Mouse (Mus musculus): ENCODE measurements around the gene Srek1ip1.
A peak's percentile ranks its signal among the peaks of the same experiment; 100 is the strongest.

The Srek1ip1 gene

GRCm38 (mm10) chr13:104792184-104792583 is at the start of gene Srek1ip1:
Srek1ip1 (plus strand) TSS chr13:104792484.
- DNase-seq (ENCODE audit: low spot score in 2 of 2): no peak

DNA sequence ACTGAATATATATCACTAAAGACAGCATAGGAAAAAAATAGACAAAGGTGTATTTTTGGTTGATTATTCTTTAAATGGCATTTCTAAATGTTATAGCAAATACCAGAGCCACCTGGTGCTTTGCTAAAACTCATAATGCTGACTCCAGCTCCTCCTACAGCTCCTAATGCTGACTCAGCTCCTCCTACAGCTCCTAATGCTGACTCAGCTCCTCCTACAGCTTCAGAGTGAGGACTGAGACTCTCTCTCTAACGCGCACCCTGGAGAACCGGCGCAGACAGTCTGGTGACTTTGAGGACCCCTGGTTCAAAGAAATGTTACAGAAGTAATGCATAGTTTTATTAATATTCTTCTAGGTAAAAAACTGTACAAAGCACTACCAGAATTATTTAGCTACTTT is 49.4 kb upstream of the Srek1ip1 start:
- no peak for DNase-seq (ENCODE audit: low spot score in 2 of 2)

DNA sequence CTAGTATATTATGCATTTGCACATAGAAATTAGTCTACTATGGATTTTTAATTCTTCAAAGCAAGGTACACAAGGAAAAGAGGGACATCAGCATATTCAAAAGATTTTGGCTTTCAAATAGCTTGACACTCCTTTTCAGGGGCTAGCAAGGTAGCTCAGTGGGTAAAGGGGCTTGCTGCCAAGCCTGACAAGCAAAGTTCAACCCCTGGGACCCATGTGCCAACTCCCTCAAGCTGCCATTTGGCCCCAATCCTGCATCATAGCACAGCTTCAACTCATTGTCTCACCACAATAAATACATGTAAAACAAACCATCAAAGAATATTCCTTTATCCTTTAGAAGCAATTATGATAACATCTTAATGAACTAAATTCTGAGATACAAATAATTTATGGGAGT is 45.3 kb upstream of the Srek1ip1 start:
- DNase-seq (ENCODE audit: low spot score in 2 of 2): no peak

DNA sequence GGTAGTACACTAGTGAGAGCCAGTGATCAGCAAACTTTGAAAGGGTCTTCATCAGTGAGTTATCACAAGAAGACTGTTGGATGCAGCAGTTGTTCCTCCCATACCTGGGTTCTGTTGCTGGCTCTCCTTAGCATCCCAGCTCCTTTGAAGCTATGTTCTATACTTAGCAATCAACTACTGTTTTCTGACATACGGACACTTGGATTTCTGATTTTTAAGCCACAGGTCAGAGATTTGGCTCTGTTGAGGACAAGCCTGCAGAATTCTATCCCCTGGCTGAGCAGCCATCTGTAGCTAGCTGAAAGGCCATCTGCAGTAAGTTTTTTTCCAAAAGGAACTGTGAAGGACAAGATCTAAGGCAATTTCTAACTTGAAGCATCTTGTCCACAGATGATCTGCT is 32.9 kb upstream of the Srek1ip1 start:
- no peak for DNase-seq (ENCODE audit: low spot score in 2 of 2)

- DNase-seq (ENCODE audit: low spot score in 2 of 2): no peak
Observed at GRCm38 (mm10) chr13:104762401-104762800, 29.9 kb upstream of the Srek1ip1 start.

GRCm38 (mm10) chr13:104763193-104763592 is 29.1 kb upstream of the Srek1ip1 start:
- no peak for DNase-seq (ENCODE audit: low spot score in 2 of 2)

DNA sequence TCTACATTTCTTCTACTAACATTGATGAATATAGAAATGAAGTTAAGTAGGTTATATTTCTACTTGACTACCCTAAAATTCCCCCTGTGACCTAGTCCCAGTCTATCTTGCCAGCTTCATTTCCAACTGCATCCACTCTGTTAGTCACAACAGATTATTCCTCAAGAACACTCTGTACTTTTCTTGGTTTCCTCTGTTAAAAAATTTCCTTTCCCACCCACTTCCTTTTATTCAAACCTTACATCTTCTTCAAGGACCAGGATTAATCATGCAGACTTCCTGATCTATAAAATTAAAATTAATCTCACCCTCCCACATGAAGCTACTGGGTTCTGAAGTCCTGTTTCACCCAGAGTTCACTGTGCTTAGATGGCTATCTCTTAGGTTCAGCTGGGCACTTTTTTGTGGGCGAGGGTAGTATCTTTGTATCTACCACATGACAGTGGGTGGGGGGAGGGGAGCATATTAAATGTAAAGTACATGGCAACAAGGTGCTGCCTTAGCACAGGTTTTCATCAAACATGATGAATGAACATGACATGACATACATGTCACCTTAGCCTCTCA is 13.1 kb upstream of the Srek1ip1 start:
- DNase-seq (ENCODE audit: low spot score in 2 of 2): no peak

DNA sequence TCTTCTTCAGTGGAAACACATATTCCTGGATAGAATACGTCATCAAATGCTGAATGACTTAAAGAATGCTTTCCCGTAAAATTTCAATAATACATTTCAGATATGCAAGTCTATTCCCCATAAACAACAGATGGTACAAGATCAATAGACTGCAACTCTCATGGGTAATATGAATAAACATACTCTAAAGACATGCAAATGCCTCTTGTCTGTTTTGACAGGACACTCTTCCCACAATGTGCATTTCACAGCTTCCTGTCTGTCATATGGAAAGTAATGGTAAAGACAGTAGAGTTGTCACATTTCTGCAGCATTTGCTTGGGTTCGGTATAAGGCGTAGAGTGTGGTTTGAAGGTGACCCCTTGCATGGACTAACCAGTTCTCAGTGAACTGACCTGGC is 5.0 kb upstream of the Srek1ip1 start:
- no peak for DNase-seq (ENCODE audit: low spot score in 2 of 2)

DNA sequence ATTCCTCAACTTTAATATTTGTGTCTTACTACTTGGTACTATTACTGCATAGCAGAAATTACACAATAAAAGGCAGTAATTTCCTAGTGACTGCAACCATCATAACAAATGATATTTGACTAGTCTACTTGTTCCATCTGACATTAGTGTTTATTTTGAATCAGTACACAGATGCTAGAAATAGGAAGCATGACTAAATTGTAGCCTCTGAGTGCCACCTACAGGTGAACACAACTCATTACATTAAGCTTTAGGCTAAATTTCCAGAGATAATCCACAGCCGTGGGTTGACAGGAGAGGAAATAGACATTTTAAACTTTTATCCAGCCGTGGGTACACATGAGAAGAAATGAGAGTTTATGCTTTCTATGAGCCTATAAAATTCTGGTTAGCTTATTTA is 2.6 kb upstream of the Srek1ip1 start:
- peak in 1 of 2 experiments; percentile 48 for DNase-seq (ENCODE audit: low spot score in 2 of 2)

GRCm38 (mm10) chr13:104794421-104794820 is 2.1 kb downstream of the Srek1ip1 start:
- no peak for DNase-seq (ENCODE audit: low spot score in 2 of 2)

GRCm38 (mm10) chr13:104799067-104799466 is 6.8 kb downstream of the Srek1ip1 start:
- no peak for DNase-seq (ENCODE audit: low spot score in 2 of 2)

DNA sequence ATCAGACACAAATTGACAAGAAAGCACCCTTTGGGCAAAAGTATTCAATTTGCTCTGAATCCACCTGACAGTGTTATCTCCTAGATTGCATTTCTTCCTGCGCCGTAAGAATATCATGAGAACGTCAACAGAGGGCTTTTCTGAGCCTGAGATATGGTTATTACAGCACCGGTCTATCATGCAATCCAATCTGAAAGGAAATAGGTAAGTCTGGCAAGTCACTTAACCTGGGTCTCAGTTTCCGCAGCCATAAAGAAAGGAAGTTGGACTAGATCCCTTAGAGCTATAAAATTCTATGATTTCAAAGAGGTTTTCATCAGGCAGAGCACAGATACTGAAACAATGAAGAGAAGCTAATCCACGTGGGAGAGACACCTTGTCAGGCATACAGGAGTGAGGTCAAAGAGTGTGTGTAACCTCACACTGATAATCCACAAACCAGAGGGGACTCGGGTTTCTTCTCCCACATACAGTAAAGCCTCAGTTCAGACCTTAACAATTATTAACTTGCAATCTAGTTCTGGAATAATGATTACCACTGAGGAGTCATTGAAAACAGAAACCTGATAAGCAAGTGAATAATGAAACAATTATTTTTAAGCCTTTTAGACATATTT is 7.4 kb downstream of the Srek1ip1 start:
- DNase-seq (ENCODE audit: low spot score in 2 of 2): no peak

- no peak for DNase-seq (ENCODE audit: low spot score in 2 of 2)
Observed at GRCm38 (mm10) chr13:104805681-104806080, 13.4 kb downstream of the Srek1ip1 start.

GRCm38 (mm10) chr13:104816270-104816634 is 24.0 kb downstream of the Srek1ip1 start:
- DNase-seq (ENCODE audit: low spot score in 2 of 2): peak; percentile 14

- peak; percentile 86 to 87 for DNase-seq (ENCODE audit: low spot score in 2 of 2)
Observed at GRCm38 (mm10) chr13:104816635-104817571, 24.6 kb downstream of the Srek1ip1 start, which contains the start of gene Cwc27. Cwc27 (minus strand) TSS chr13:104817142.

DNA sequence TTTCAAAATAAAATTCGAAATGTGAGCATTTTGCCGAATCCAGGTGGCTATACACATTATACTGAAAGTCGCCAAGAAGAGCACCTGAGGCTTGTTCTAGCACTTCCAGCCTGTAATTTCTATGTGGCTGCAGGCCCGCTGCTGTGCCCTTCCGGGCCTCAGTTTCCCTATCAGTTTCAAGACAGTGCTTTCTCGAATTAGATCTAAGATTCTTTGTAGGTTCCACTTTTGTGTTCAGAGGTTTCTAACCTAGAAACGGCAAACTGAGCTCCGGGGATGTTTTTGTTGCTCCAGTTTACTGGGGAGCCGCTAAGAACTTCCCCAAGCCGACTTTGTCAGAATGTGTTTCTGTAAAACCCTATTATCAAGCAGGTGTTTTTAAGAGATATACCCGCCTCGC is 25.4 kb downstream of the Srek1ip1 start:
- DNase-seq (ENCODE audit: low spot score in 2 of 2): peak in 1 of 2 experiments; percentile 7

DNA sequence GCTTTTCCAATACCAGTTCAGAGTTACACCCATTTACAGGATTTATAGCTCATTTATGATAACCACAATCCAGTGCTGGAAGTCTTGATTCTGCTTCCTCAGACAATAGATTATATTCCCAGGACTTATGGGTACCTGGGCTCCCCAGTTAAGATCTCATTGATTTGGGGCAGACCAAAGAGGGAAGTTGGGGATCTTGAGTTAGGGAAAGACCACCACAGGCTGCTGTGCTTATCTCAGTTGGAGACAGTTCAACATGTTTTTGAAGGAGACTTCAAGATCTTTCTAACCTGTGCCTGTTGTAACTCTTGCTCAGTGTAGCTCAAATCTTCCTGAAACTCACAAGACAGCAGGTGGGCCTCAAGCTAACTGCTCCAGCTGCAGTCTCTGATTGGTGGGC is 28.9 kb downstream of the Srek1ip1 start:
- no peak for DNase-seq (ENCODE audit: low spot score in 2 of 2)

DNA sequence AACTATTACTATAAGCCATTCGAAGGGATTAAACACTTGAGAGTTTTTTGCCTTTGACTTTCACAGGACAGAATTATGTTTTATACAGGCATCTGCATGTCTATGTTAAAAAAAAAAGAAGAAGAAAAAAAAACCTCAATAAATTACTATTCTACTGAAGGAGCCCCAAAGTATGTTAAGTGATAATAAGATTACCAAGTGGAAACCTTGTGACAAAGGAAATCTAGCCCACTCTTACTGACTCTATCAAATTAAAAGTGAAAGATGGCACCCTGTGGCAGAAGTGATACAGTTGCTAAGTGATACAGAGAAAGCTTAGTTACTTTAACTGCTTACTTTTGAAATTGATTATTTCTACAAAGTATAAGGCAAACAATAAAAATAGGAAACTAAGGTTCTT is 29.6 kb downstream of the Srek1ip1 start:
- DNase-seq (ENCODE audit: low spot score in 2 of 2): no peak

DNA sequence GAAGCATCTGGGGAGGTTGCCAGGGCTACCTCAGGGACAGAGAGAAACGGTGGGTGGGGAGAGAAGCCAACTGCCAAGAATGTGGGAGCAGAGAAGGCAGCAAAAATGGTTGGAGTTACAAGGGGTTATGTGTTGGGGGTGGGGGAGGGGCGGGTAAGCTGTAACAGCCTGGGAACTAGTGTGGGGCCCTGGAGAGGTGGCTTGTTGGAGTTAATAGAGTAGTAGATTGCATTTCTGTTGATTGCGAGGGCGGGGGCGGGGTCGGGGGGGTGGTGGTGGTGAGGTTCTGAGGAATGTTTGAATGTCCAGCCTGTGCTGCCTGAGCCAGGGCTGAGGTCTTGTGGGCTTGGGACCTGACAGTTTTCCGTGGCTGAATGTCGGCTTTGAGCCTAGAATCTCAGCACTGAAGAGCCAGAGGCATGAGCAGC is 30.1 kb downstream of the Srek1ip1 start:
- no peak for DNase-seq (ENCODE audit: low spot score in 2 of 2)

DNA sequence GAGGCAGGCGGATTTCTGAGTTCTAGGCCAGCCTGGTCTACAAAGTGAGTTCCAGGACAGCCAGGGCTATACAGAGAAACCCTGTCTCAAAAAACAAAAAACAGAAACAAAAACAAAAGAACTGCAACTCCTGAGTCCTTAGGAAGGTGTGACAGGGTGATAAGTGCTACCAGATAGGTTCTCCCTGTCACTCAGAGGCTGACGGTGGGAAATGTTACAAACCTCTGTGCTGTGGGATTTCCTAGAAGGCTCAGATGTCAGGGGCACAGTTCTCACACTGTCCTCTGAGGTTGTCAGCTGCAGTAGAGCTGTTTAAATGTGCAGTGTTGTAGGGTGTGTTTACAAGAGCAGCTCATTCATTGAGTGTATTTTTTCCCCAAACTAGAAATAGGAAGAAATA is 33.2 kb downstream of the Srek1ip1 start:
- DNase-seq (ENCODE audit: low spot score in 2 of 2): no peak

DNA sequence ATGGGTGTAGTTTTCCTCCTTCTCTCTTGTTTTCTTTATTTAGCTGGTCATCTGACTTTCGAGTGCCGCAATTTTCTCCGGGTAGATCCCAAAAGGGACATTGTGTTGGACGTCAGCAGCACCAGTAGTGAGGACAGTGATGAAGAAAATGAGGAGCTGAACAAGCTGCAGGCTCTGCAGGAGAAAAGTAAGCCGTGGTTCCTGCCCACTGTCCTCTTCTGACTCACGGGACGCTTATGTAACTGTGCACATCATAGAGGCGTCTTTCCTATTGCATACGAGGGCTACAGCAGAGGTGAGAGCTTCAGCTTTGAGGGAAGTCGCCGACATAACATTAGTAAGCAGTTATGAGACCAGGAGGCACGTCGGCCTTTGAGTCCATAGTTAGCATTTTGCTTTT is 40.5 kb downstream of the Srek1ip1 start:
- DNase-seq (ENCODE audit: low spot score in 2 of 2): no peak

GRCm38 (mm10) chr13:104837628-104838027 is 45.3 kb downstream of the Srek1ip1 start:
- no peak for DNase-seq (ENCODE audit: low spot score in 2 of 2)

DNA sequence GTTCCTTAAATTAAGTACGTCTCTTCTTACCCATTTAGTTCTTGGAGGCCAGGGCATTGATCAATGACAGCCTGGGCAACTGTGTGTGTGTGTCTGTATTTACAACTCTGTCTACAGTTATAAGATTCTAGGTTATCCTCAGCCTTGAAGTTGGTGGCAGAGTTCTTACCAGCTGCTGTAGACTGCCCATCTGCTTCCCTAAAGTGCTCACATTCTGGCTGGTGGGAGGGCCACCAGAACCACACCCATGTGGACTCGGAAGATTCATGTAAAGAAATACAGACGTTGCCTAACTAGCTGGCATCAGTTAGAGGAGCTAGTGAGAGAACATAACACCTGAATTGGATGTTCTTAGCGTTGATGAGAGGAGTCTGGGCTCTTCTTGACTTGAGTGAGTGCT is 49.7 kb downstream of the Srek1ip1 start:
- no peak for DNase-seq (ENCODE audit: low spot score in 2 of 2)

All from right cerebral cortex, adult 2 months (tissue).